Mouse (Mus musculus): Measurements from ENCODE around the gene Prm3. TPM values are rescaled to one million over a fixed set of nuclear protein-coding genes. Genes with fewer than 3 reads are reported as not detected.
A peak's percentile ranks its signal among the peaks of the same experiment; 100 is the strongest.

Gene Prm3
- polyA plus RNA-seq, 1 experiment from 2014 or later: not detected

DNA sequence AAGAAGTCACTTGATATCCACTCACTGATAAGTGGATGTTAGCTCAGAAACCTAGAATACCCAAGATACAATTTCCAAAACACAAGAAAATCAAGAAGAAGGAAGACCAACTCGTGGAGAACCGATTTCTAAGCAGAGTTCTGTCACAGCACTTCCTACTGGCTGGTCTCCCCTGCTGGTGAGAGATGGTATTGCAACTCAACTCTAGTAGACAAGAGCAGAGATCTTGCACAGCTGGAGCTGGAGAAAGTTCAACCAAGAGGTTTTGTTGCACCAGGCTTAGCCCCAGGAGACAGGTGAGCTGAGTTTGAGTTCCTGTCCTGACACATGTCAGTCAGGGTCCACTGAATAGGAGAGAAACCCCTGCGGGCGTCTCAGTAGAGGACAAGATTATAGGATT lies 23.6 kb downstream of the Prm3 start:
- ATAC-seq (replicated peaks; ENCODE audit: low FRiP score): no peak
- peaks cover 30% of the 10 kb centered on the region for H3K4me1 ChIP-seq
- H3K4me2 ChIP-seq: no peak overlapping the region
- 44% methylated on average over 4 of the region's 4 CpGs for WGBS
- no peak overlapping the region for H3K27ac ChIP-seq
- H3K4me3 ChIP-seq (replicated peaks): no peak overlapping the region
- H3K9ac ChIP-seq: no peak overlapping the region
- no peaks in the 10 kb centered on the region for H3K36me3 ChIP-seq
- no peaks in the 10 kb centered on the region for H3K27me3 ChIP-seq
- H3K9me3 ChIP-seq (replicated peaks): no peaks in the 10 kb centered on the region

DNA sequence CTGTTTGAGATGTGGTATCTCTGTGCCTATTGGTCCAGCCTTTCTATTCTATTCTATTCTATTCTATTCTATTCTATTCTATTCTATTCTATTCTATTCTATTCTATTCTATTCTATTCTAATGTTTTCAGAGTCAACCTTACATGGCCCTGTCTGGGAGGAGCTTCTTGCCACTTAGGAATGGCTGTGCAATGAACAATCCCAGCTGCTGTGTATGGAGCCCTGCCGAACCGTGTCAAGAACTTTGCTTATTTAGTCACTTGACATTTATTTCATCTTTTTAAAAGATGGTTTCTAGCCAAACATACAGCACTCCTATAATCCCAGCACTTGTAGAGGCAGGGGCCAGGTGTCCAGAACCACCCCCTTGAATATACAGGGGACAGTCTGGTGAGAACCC lies 26.4 kb downstream of the Prm3 start:
- Histone ChIP-seq H3K4me1 (peaks cover 15% of the 10 kb centered on the region), H3K27me3 (no peaks in the 10 kb centered on the region), H3K36me3 (no peaks in the 10 kb centered on the region), H3K9ac (no peak overlapping the region), H3K4me3 (replicated peaks) (no peak overlapping the region), H3K27ac (no peak overlapping the region), H3K4me2 (no peak overlapping the region), H3K9me3 (replicated peaks) (no peaks in the 10 kb centered on the region)
- no peak for ATAC-seq (replicated peaks; ENCODE audit: low FRiP score)
- WGBS: 38% methylated on average over 2 of the region's 2 CpGs

DNA sequence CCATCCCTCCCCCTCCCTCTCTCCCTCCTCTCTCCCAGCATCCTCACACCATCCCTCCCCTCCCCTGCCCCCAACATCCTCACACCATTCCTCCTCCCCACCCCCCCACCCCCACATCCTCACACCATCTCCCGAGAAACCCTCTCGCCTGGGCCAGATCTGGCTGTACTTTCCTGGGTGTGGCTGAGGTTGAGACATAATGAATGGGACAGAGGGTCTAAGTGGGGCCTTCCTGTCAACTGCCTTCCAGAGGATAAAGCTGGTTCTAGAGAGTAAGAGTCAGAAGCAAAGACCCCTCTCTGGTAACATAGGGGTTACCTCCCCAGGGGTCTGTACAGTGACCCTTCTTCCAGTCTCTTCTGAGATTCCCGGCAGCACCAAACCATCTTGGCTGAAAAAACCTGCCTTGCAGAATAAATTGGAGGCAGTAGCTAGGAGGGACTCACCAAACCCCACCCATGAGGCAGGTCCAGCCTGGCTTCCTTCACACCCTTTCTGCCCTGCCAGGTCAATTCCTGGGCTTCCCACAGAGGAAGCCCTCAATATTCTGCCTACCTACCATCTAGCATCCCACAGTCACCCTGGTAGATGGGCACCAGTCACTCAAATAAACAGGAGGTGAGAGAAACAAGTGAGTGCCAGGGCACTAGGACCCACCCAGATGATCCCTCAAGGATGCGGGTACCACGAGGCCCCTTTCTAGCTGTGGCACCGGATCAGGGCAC lies 27.0 kb downstream of the Prm3 start:
- WGBS: 58% methylated on average over 6 of the region's 6 CpGs
- H3K27me3 ChIP-seq: no peaks in the 10 kb centered on the region
- no peak overlapping the region for H3K4me3 ChIP-seq (replicated peaks)
- no peaks in the 10 kb centered on the region for H3K36me3 ChIP-seq
- no peak overlapping the region for H3K27ac ChIP-seq
- no peak for ATAC-seq (replicated peaks; ENCODE audit: low FRiP score)
- H3K9ac ChIP-seq: no peak overlapping the region
- no peak overlapping the region for H3K4me2 ChIP-seq
- no peaks in the 10 kb centered on the region for H3K9me3 ChIP-seq (replicated peaks)
- H3K4me1 ChIP-seq: peaks cover 11% of the 10 kb centered on the region

DNA sequence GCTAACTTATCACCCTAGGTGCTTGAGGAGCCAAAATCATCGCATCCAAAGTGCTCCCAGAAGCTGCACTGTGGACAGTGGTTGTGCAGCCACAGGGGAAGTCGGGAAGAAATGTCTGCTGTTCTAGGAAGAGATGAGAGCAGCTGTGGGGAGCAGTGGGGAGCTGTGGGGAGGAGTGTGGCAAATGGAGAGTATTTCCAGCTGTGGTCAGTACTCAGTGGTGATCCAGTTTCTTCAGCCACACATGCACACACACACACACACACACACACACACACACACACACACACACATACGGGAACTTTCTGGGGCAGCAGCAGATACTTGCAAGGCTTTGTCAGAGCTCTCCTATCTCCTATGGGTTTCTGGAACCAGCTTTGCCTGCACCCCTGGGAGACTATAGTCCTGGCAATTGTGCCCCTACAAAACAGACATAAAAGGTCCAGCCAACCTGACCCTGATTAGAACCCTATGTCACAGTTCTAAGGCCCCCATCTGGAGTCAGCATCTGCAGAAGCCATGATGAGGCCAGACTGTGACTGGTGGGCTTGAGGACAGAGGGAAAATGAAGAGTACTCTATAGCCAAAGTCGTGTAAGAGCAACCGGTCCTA lies 28.0 kb downstream of the Prm3 start:
- Histone ChIP-seq H3K27ac (no peak overlapping the region), H3K9me3 (replicated peaks) (no peaks in the 10 kb centered on the region), H3K36me3 (no peaks in the 10 kb centered on the region), H3K9ac (no peak overlapping the region), H3K4me3 (replicated peaks) (no peak overlapping the region), H3K4me1 (peaks cover 6% of the 10 kb centered on the region; the same call in 1 of the 2 replicates), H3K27me3 (no peaks in the 10 kb centered on the region), H3K4me2 (no peak overlapping the region)
- ATAC-seq (replicated peaks; ENCODE audit: low FRiP score): no peak
- 69% methylated on average over 5 of the region's 5 CpGs for WGBS

- Histone ChIP-seq H3K4me3 (replicated peaks) (no peak overlapping the region), H3K36me3 (no peaks in the 10 kb centered on the region), H3K9ac (no peak overlapping the region), H3K27me3 (no peaks in the 10 kb centered on the region), H3K4me1 (peaks cover 6% of the 10 kb centered on the region; the same call in 1 of the 2 replicates), H3K9me3 (replicated peaks) (no peaks in the 10 kb centered on the region), H3K4me2 (no peak overlapping the region), H3K27ac (no peak overlapping the region)
- no peak for ATAC-seq (replicated peaks; ENCODE audit: low FRiP score)
- WGBS: 68% methylated on average over 8 of the region's 8 CpGs
Measured at GRCm38 (mm10) chr16:10761182-10761581, 29.5 kb downstream of the Prm3 start.

DNA sequence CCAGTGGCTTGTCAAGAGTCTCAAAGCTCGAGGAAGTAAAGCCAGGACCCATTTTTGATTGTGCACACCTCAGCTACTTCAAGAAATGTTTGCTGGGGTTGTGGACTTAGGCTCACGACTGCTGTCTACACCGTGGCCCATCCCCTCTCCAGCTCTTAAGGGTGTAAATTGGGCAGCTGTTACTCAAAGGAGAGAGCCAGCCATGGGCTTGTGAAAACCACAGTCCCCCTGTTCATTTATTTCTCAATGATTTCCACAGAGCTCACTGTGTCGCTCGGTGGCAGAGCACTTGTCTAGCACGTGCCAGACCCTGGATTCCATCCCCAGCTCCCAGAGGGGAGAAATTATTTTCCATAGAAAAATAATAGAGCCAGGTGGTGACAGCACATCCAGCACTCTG lies 34.5 kb downstream of the Prm3 start:
- WGBS: 72% methylated on average over 6 of the region's 6 CpGs
- ATAC-seq (replicated peaks; ENCODE audit: low FRiP score): no peak
- no peaks in the 10 kb centered on the region for H3K9me3 ChIP-seq (replicated peaks)
- H3K4me1 ChIP-seq: no peaks in the 10 kb centered on the region
- no peaks in the 10 kb centered on the region for H3K27me3 ChIP-seq
- no peaks in the 10 kb centered on the region for H3K36me3 ChIP-seq
- H3K27ac ChIP-seq: no peak overlapping the region
- no peak overlapping the region for H3K4me3 ChIP-seq (replicated peaks)
- no peak overlapping the region for H3K9ac ChIP-seq
- no peak overlapping the region for H3K4me2 ChIP-seq

- 85% methylated on average over 3 of the region's 3 CpGs for WGBS
- no peak overlapping the region for H3K4me3 ChIP-seq (replicated peaks)
- H3K36me3 ChIP-seq: no peaks in the 10 kb centered on the region
- no peaks in the 10 kb centered on the region for H3K9me3 ChIP-seq (replicated peaks)
- no peak for ATAC-seq (replicated peaks; ENCODE audit: low FRiP score)
- H3K27ac ChIP-seq: no peak overlapping the region
- H3K4me1 ChIP-seq: 0 out of 2 replicates have a peak, but pooled peaks cover 3% of the 10 kb centered on the region
- H3K4me2 ChIP-seq: no peak overlapping the region
- H3K27me3 ChIP-seq: no peaks in the 10 kb centered on the region
- no peak overlapping the region for H3K9ac ChIP-seq
Measured at GRCm38 (mm10) chr16:10754521-10755296, 36.0 kb downstream of the Prm3 start.

- no peak overlapping the region for H3K4me3 ChIP-seq (replicated peaks)
- no peaks in the 10 kb centered on the region for H3K36me3 ChIP-seq
- H3K9me3 ChIP-seq (replicated peaks): no peaks in the 10 kb centered on the region
- H3K27me3 ChIP-seq: no peaks in the 10 kb centered on the region
- ATAC-seq (replicated peaks; ENCODE audit: low FRiP score): peak; percentile 57; the same call in 1 of the 2 replicates
- H3K4me2 ChIP-seq: no peak overlapping the region
- H3K4me1 ChIP-seq: peaks cover 5% of the 10 kb centered on the region; the same call in 1 of the 2 replicates
- WGBS: 53% methylated on average over 7 of the region's 7 CpGs
- H3K9ac ChIP-seq: no peak overlapping the region
- no peak overlapping the region for H3K27ac ChIP-seq
Measured at GRCm38 (mm10) chr16:10749824-10750223, 40.9 kb downstream of the Prm3 start.

GRCm38 (mm10) chr16:10749226-10749625 lies 41.5 kb downstream of the Prm3 start:
- ATAC-seq (replicated peaks; ENCODE audit: low FRiP score): no peak
- Histone ChIP-seq H3K36me3 (no peaks in the 10 kb centered on the region), H3K4me3 (replicated peaks) (no peak overlapping the region), H3K9me3 (replicated peaks) (no peaks in the 10 kb centered on the region), H3K9ac (no peak overlapping the region), H3K27me3 (no peaks in the 10 kb centered on the region), H3K27ac (no peak overlapping the region), H3K4me2 (no peak overlapping the region), H3K4me1 (peaks cover 11% of the 10 kb centered on the region; the same call in 1 of the 2 replicates)
- WGBS: 56% methylated on average over 7 of the region's 7 CpGs

DNA sequence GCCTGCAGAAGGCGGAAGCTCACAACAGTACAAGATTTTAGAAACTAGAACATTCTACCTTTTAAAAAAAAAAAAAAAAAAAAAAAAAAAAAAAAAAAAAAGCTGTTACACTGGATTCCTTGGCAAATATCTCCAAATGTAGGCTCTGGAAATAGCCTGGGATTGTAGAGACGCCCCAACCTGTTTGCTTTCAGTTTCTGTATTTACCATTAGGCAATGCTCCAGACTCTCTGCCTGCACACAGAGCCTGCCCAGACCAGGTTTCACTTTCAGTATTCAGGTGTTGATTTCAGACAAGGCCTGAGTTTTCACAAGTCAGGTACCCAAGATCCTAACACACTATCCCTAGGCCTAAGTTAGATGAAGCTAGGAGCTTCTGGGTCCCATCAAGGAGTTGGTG lies 49.6 kb downstream of the Prm3 start:
- H3K27me3 ChIP-seq: no peaks in the 10 kb centered on the region
- no peak overlapping the region for H3K27ac ChIP-seq
- H3K9ac ChIP-seq: no peak overlapping the region
- H3K4me1 ChIP-seq: peaks cover 36% of the 10 kb centered on the region
- no peak overlapping the region for H3K4me3 ChIP-seq (replicated peaks)
- no peaks in the 10 kb centered on the region for H3K9me3 ChIP-seq (replicated peaks)
- whole genome bisulfite sequencing: 93% methylated on average over 2 of the region's 2 CpGs
- no peak overlapping the region for H3K4me2 ChIP-seq
- no peak for ATAC-seq (replicated peaks; ENCODE audit: low FRiP score)
- no peaks in the 10 kb centered on the region for H3K36me3 ChIP-seq

Data from kidney, embryonic 15.5 days (tissue).